Mouse (Mus musculus) lung, embryonic 15.5 days (tissue): ENCODE data around the gene St7l. TPM values are rescaled to one million over a fixed set of nuclear protein-coding genes. Genes with fewer than 3 reads are reported as not detected.

Source experiments
- ATAC-seq: fragments of 200-750 bp; cut with Nextera tagmentation; 2 replicates; pipeline ENCODE4 v1.8.0; 2017; ENCODE audit warnings: moderate number of reproducible peaks, borderline replicate concordance; ENCODE audit not compliant: low FRiP score, low TSS enrichment; ENCODE audit errors: extremely low read depth
- H3K27ac ChIP-seq: fragments of 300-500 bp; sonication (generic); 2 replicates; pipeline ENCODE4 v1.5.1; 2015; ENCODE audit warnings: moderate library complexity, mild to moderate bottlenecking, inconsistent platforms
- H3K27me3 ChIP-seq: fragments of 300-500 bp; sonication (generic); 2 replicates; pipeline ENCODE4 v1.6.1; 2015; ENCODE audit warnings: inconsistent platforms
- H3K36me3 ChIP-seq: fragments of 300-500 bp; sonication (generic); 2 replicates; pipeline ENCODE4 v1.6.1; 2015; ENCODE audit warnings: inconsistent platforms
- H3K4me1 ChIP-seq: fragments of 300-500 bp; sonication (generic); 2 replicates; pipeline ENCODE4 v1.6.1; 2015; ENCODE audit warnings: inconsistent platforms
- H3K4me2 ChIP-seq: fragments of 300-500 bp; sonication (generic); 2 replicates; pipeline ENCODE4 v1.6.1; 2015; ENCODE audit warnings: inconsistent platforms, mild to moderate bottlenecking, moderate library complexity
- H3K4me3 ChIP-seq: fragments of 300-500 bp; sonication (generic); 2 replicates; pipeline ENCODE4 v1.5.1; 2015; ENCODE audit warnings: mild to moderate bottlenecking, inconsistent platforms
- H3K9ac ChIP-seq: fragments of 300-500 bp; sonication (generic); 2 replicates; pipeline ENCODE4 v1.6.1; 2015; ENCODE audit warnings: inconsistent platforms
- H3K9me3 ChIP-seq: fragments of 300-500 bp; sonication (generic); 2 replicates; pipeline ENCODE4 v1.6.1; 2016; ENCODE audit warnings: inconsistent platforms
- WGBS: fragments of 180-500 bp; shearing (Covaris S2); methylation state at CpG from one replicate; pipeline ENCODE4 v1.1.7; 2015; 5-methylcytosine and 5-hydroxymethylcytosine counted together
- polyA plus RNA-seq: library from polyadenylated mRNA; unstranded; fragments of >200 nt; fragmentation: Nextera tagmentation; extraction: Ambion mirVana; gene quantifications from 2 replicates; pipeline ENCODE4 v1.2.1, GENCODE M21; 2015

The St7l gene
- polyA plus RNA-seq, 1 experiment from 2014 or later: 35.8 TPM

DNA sequence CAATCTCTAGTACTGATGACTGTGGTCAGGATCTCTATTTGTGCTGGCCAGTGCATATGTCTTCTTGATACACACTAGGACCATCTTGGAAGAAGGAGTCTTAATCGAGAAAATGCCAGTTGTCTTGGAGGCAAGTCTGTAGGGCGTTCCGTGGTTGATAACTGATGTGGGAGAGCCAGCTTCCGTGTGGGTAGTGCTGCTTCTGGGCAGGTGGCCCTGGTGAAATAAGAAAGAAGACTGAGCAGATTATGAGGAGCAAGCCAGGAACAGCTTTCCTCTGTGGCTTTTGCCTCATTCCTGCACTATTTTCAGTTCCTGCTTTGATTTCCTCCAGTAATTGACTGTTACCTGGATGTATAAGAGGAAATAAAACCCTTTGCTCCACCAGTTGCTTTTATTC is 41.6 kb downstream of the St7l start:
- no peak for ATAC-seq
- WGBS: 87% methylated on average over 4 of the region's 4 CpGs
- Histone ChIP-seq H3K27me3 (no peaks in the 10 kb centered on the region), H3K36me3 (peaks cover 16% of the 10 kb centered on the region), H3K9me3 (no peaks in the 10 kb centered on the region), H3K4me3 (no peak overlapping the region), H3K4me1 (no peaks in the 10 kb centered on the region), H3K4me2 (no peak overlapping the region), H3K9ac (no peak overlapping the region), H3K27ac (no peak overlapping the region)

DNA sequence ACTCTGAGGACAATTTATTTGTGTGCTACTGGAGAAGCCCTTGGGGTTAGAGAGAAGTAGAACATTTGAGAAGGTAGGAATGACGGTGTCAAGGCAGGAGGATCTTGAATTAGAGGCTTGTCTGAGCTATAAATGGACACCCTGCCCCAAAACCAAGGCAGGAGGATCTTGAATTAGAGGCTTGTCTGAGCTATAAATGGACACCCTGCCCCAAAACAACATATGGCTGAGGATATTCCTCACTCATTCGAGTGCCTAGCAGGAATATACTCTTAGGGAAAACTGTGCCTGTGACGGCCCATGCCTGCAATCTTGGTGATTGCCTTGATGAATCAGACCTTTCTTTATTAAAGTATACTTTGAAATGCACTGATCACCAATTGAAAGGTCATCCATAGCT is 42.2 kb downstream of the St7l start:
- no peaks in the 10 kb centered on the region for H3K27me3 ChIP-seq
- no peaks in the 10 kb centered on the region for H3K9me3 ChIP-seq
- H3K4me1 ChIP-seq: no peaks in the 10 kb centered on the region
- no peak for ATAC-seq
- no peak overlapping the region for H3K9ac ChIP-seq
- H3K4me3 ChIP-seq: no peak overlapping the region
- WGBS: 84% methylated on average over 3 of the region's 3 CpGs
- H3K4me2 ChIP-seq: no peak overlapping the region
- H3K36me3 ChIP-seq: peaks cover 16% of the 10 kb centered on the region
- no peak overlapping the region for H3K27ac ChIP-seq

DNA sequence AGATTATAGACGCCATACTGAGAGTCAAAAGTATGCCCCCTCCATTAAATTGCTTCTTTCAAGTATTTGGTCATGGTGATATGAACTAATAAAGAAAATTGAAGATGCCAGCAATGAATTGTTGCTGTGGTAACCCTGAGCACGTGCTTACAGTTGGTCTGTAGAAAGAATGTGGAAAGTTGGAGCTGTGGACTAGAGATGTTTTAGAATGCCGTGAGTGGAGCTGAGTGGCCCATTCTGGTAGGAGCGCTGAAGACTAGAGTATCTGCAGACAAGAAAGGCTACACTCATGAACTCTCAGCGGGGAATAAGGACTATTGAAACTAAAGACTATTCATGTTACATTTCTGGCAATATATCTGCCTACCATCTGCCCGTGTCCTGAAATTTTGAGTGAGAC is 45.4 kb downstream of the St7l start:
- no peak overlapping the region for H3K4me3 ChIP-seq
- no peak overlapping the region for H3K9ac ChIP-seq
- WGBS: 77% methylated on average over 6 of the region's 6 CpGs
- H3K4me1 ChIP-seq: no peaks in the 10 kb centered on the region
- no peak overlapping the region for H3K27ac ChIP-seq
- peaks cover 13% of the 10 kb centered on the region for H3K36me3 ChIP-seq
- no peaks in the 10 kb centered on the region for H3K9me3 ChIP-seq
- no peak for ATAC-seq
- H3K4me2 ChIP-seq: no peak overlapping the region
- H3K27me3 ChIP-seq: no peaks in the 10 kb centered on the region

DNA sequence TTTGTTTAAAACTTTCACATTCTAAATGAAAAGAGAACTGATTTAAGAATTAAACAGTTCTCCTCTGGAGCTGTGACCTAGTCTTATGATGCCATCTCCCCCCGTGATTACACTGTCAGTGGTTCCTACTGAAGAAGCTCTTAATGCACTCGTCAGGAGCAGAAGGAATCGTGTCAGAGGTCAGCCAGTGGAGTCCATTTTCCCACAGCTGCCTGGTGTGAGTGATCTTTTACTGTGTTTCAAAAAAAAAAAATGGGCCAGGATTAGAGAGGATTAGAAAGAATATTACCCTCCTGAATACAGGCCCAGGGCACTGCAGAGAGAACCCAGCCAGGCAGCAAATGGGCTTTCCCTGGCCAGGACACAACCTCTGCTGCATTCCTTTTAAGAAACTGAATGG is 51.2 kb downstream of the St7l start:
- Histone ChIP-seq H3K27ac (no peak overlapping the region), H3K27me3 (no peaks in the 10 kb centered on the region), H3K4me3 (no peak overlapping the region), H3K4me1 (no peaks in the 10 kb centered on the region), H3K4me2 (no peak overlapping the region), H3K9ac (no peak overlapping the region), H3K9me3 (no peaks in the 10 kb centered on the region), H3K36me3 (peaks cover 3% of the 10 kb centered on the region; the same call in 1 of the 2 replicates)
- no peak for ATAC-seq
- 55% methylated on average over 3 of the region's 3 CpGs for WGBS

DNA sequence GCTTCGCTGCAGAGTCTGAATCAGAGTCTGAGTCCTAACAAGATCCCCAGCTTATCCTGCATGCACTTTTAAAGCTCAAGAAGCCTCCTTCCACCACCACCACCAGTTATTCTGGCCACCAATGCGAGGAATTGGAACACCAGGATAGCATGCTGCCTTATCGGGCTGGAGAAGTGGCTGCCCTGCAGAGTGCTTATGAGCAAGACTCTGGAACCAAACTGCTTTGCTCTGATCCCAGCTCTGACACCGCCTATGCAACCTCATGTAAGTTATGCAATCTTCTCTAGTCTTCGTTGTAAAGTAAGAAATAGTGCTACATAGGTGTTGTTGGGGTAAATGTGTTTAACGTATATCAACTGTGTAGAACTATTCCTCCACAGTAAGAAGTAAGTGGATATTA is 65.6 kb downstream of the St7l start:
- peaks cover 26% of the 10 kb centered on the region for H3K36me3 ChIP-seq
- no peak overlapping the region for H3K27ac ChIP-seq
- no peak overlapping the region for H3K4me2 ChIP-seq
- H3K9me3 ChIP-seq: no peaks in the 10 kb centered on the region
- no peak overlapping the region for H3K4me3 ChIP-seq
- H3K9ac ChIP-seq: no peak overlapping the region
- H3K27me3 ChIP-seq: no peaks in the 10 kb centered on the region
- WGBS: 92% methylated on average over 6 of the region's 6 CpGs
- no peaks in the 10 kb centered on the region for H3K4me1 ChIP-seq
- no peak for ATAC-seq

DNA sequence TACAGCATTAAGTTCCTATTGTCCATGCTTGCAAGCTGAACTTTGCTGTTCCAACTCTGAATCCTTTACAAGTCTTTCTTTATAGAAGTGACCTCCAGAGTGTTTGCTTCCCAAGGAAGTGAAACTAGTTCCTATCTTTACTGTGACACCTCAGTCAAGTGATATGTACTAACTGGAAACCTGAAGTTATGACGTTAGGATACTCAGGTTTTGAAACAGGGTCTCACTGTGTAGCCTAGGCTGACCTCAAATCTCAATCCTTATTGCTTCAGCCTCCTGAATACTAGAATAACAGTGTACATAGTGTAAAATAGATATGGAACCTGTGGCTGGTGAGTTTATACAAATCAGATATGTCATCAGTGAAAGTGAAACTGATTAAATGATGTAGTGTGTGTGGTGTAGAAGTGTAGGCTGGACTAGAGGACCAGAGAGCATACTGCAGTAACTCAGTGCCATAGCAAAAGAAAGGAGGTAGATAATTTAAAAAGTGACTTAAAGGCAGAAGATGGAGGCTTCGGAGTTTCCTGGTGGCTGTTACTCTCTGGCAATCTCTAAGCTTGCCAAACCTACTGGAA is 74.0 kb downstream of the St7l start:
- no peak overlapping the region for H3K4me3 ChIP-seq
- peaks cover 8% of the 10 kb centered on the region; the same call in 1 of the 2 replicates for H3K36me3 ChIP-seq
- no peaks in the 10 kb centered on the region for H3K4me1 ChIP-seq
- H3K9ac ChIP-seq: no peak overlapping the region
- ATAC-seq: no peak
- no peaks in the 10 kb centered on the region for H3K27me3 ChIP-seq
- no peaks in the 10 kb centered on the region for H3K9me3 ChIP-seq
- no peak overlapping the region for H3K27ac ChIP-seq
- H3K4me2 ChIP-seq: no peak overlapping the region
- 71% methylated on average over 2 of the region's 2 CpGs for WGBS

DNA sequence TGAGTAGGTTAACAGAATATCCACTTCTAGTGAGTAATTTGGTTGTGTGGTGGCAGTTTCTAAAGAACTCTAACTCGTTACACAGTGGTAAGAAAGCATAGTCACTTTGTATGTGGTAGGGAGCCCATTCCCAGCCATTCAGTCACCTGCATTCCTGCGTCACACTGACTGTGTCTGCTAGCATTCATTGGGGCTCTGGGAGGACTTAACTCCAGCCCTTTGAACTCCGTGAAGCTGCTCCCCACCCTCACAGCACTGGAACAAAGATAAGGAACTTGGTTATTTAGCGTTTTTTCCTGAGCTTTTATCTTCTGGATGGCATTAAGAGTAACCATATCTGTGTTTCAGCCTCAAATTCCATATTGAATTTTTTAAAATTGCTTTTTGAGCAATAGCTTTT is 74.5 kb downstream of the St7l start:
- H3K4me1 ChIP-seq: no peaks in the 10 kb centered on the region
- ATAC-seq: no peak
- no peaks in the 10 kb centered on the region for H3K9me3 ChIP-seq
- no peak overlapping the region for H3K27ac ChIP-seq
- no peak overlapping the region for H3K4me2 ChIP-seq
- peaks cover 8% of the 10 kb centered on the region; the same call in 1 of the 2 replicates for H3K36me3 ChIP-seq
- H3K27me3 ChIP-seq: no peaks in the 10 kb centered on the region
- no peak overlapping the region for H3K9ac ChIP-seq
- no peak overlapping the region for H3K4me3 ChIP-seq
- 39% methylated on average over 4 of the region's 4 CpGs for WGBS

DNA sequence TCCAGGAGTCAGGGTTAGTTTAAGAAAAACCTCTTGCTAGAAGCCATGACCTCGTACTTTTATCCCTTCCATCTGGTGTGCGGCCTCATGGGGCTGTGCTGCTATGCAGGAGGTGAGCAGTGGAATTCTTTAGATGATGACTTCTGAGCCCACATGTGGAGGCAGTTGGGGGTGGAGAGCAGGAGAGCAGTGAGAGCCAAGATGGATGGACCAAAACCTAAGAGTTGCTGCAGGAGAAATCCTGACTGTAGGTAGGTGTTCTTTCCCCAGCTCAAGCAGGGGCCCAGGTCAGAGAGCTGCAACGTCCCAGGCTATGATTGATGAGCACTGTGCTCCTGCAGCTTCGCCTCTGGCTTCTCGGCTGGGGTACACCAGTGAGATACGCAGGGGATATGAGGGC is 76.9 kb downstream of the St7l start:
- H3K4me1 ChIP-seq: 0 out of 2 replicates have a peak, but pooled peaks cover 7% of the 10 kb centered on the region
- H3K9me3 ChIP-seq: no peaks in the 10 kb centered on the region
- H3K27ac ChIP-seq: no peak overlapping the region
- H3K9ac ChIP-seq: no peak overlapping the region
- 30% methylated on average over 6 of the region's 6 CpGs for WGBS
- ATAC-seq: no peak
- no peak overlapping the region for H3K4me2 ChIP-seq
- H3K4me3 ChIP-seq: no peak overlapping the region
- no peaks in the 10 kb centered on the region for H3K27me3 ChIP-seq
- H3K36me3 ChIP-seq: peaks cover 5% of the 10 kb centered on the region; the same call in 1 of the 2 replicates

DNA sequence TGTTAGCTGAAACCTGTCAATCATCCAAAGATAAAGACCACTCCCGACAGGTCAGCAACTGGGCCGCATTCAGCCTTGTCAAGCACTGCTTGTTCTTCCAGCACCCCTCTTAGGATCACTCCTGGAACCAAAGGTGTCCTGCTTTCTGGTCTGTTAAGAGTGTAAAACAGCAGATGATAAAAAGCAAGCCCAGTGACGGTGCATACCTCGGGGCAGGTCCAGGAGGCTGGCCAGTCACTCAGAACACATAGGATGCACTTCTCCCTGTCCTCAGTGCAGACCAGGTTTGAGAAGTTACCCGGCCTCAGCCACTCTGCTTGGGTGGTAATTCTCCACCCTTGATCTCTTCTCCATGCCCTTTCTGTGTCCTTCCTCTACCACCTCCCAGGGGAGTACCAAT is 78.9 kb downstream of the St7l start:
- no peak for ATAC-seq
- 0 out of 2 replicates have a peak, but pooled peaks cover 7% of the 10 kb centered on the region for H3K4me1 ChIP-seq

DNA sequence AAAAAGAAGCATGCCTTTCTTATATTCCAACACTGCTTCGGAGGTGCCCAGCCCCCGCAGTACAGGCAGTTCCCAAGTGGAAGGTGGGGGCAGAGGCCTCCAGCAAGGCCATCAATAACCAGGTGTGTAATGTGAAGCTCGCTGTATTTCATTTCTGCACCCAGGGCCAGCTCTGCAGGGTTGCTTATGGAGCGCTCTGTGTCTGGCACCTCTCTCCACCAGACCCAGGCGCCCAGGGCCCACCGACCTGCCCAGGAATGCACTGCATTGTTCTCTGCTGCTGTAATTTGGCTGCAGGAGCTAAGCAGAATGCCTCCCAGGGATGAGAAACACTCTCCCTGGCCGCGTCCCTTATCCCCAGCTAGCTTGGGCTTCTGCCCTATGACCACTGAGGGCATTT is 79.5 kb downstream of the St7l start:
- Histone ChIP-seq H3K4me3 (no peak overlapping the region), H3K4me2 (no peak overlapping the region), H3K9ac (no peak overlapping the region), H3K36me3 (peaks cover 17% of the 10 kb centered on the region), H3K4me1 (0 out of 2 replicates have a peak, but pooled peaks cover 7% of the 10 kb centered on the region), H3K27ac (no peak overlapping the region), H3K9me3 (no peaks in the 10 kb centered on the region), H3K27me3 (no peaks in the 10 kb centered on the region)
- ATAC-seq: peak; percentile 31; the same call in 1 of the 2 replicates
- 48% methylated on average over 8 of the region's 8 CpGs for WGBS

More for the DNA sequence above, 78.9 kb downstream of the St7l start:
- H3K9ac ChIP-seq: no peak overlapping the region
- no peak overlapping the region for H3K27ac ChIP-seq
- H3K27me3 ChIP-seq: no peaks in the 10 kb centered on the region
- peaks cover 17% of the 10 kb centered on the region for H3K36me3 ChIP-seq
- H3K9me3 ChIP-seq: no peaks in the 10 kb centered on the region
- WGBS: 45% methylated on average over 5 of the region's 5 CpGs
- no peak overlapping the region for H3K4me2 ChIP-seq
- H3K4me3 ChIP-seq: no peak overlapping the region

DNA sequence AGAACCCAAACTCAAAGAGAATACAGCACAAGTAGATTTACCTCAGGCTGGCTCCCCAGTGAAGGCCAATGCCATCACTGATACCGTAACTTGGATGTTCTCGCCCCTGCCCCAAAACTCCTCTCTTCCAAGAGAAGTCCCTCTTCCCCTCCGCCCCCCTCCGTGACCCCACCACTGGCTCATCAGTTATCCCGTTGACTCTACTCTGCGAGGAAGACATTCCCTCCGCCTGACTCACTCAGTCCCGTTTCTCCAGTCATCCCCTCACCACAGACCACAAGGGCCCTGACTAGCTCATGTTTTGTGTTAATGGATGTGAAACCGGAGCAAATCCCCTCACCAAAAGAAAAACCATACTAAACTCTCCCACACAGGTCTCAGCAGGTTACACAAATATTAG is 81.1 kb downstream of the St7l start:
- H3K9ac ChIP-seq: no peak overlapping the region
- 42% methylated on average over 9 of the region's 9 CpGs for whole genome bisulfite sequencing
- H3K36me3 ChIP-seq: peaks cover 18% of the 10 kb centered on the region
- 0 out of 2 replicates have a peak, but pooled peaks cover 7% of the 10 kb centered on the region for H3K4me1 ChIP-seq
- H3K27me3 ChIP-seq: no peaks in the 10 kb centered on the region
- no peak overlapping the region for H3K4me2 ChIP-seq
- H3K9me3 ChIP-seq: no peaks in the 10 kb centered on the region
- no peak for ATAC-seq
- no peak overlapping the region for H3K27ac ChIP-seq
- H3K4me3 ChIP-seq: no peak overlapping the region

DNA sequence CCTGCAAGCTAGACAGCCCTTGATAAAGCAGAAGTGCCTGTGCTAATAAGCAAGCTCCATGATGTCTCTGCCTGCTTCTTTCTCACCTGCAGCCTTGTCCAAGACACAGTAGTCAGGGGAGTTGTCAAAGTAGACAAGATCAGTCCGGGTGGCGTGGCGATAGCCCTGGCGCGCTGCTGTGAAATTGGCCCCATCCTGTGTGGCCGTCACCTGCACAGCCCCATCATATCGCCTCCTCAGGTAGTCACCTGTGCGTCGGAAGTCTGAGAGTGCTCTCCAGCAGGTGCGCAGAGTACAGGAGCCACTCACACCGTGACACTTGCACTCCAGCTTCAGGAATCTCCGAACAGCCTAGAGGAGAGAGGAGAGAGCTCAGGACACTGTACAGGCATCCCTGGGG is 87.1 kb downstream of the St7l start:
- no peak overlapping the region for H3K4me3 ChIP-seq
- H3K9me3 ChIP-seq: no peaks in the 10 kb centered on the region
- H3K27ac ChIP-seq: no peak overlapping the region
- 96% methylated on average over 12 of the region's 12 CpGs for WGBS
- ATAC-seq: no peak
- H3K27me3 ChIP-seq: no peaks in the 10 kb centered on the region
- no peak overlapping the region for H3K9ac ChIP-seq
- H3K4me2 ChIP-seq: no peak overlapping the region
- H3K4me1 ChIP-seq: peaks cover 4% of the 10 kb centered on the region
- H3K36me3 ChIP-seq: peaks cover 36% of the 10 kb centered on the region
